Mouse (Mus musculus) brain, adult 10 weeks (tissue): ENCODE data around the gene Tmx4. TPM values are rescaled to one million over a fixed set of nuclear protein-coding genes. Genes with fewer than 3 reads are reported as not detected.

ENCODE experiments used
- polyA plus RNA-seq: library from polyadenylated mRNA; stranded (reverse); fragments of 350-450 nt; fragmentation: Illumina TruSeq; extraction: RNeasy Lipid Tissue Mini Kit (QIAGEN cat#74804); gene quantifications from one replicate; pipeline ENCODE4 v1.2.3, GENCODE M21; 2015; ENCODE audit warnings: low read depth, low replicate concordance

Tmx4 gene
- polyA plus RNA-seq = 121 TPM

GRCm38 (mm10) chr2:134643514-134644300, at the start of gene Tmx4:
Tmx4 (minus strand) TSS chr2:134644145.

GRCm38 (mm10) chr2:134554221-134554727, 89.7 kb downstream of the Tmx4 start, which contains the start of gene Hao1:
Hao1 (minus strand) TSS chr2:134554368.

Other genes with a start within 250 kb of the Tmx4 start
- not detected for gene Hao1, start 89.8 kb downstream of the Tmx4 start, polyA plus RNA-seq
- 88.4 TPM for gene Plcb1, start 141.9 kb upstream of the Tmx4 start, polyA plus RNA-seq